Mouse (Mus musculus) kidney, embryonic 15.5 days (tissue): ENCODE results near the gene Fhl2. TPM values are rescaled to one million over a fixed set of nuclear protein-coding genes. Genes with fewer than 3 reads are reported as not detected.
A peak's percentile ranks its signal among the peaks of the same experiment; 100 is the strongest.

Source experiments
- ATAC-seq: fragments of 200-750 bp; cut with Nextera tagmentation; replicated peaks from 2 replicates; pipeline ENCODE4 v1.8.0; 2017; ENCODE audit warnings: moderate TSS enrichment; ENCODE audit not compliant: low FRiP score
- H3K27ac ChIP-seq: fragments of 300-500 bp; sonication (generic); 2 replicates; pipeline ENCODE4 v1.5.1; 2015; ENCODE audit warnings: mild to moderate bottlenecking, inconsistent platforms
- H3K27me3 ChIP-seq: fragments of 300-500 bp; sonication (generic); 2 replicates; pipeline ENCODE4 v1.6.1; 2015; ENCODE audit warnings: inconsistent platforms
- H3K36me3 ChIP-seq: fragments of 300-500 bp; sonication (generic); 2 replicates; pipeline ENCODE4 v1.6.1; 2015; ENCODE audit warnings: inconsistent platforms
- H3K4me1 ChIP-seq: fragments of 300-500 bp; sonication (generic); 2 replicates; pipeline ENCODE4 v1.6.1; 2015; ENCODE audit warnings: inconsistent platforms
- H3K4me2 ChIP-seq: fragments of 300-500 bp; sonication (generic); 2 replicates; pipeline ENCODE4 v1.6.1; 2015; ENCODE audit warnings: moderate library complexity, mild to moderate bottlenecking, inconsistent platforms
- H3K4me3 ChIP-seq: fragments of 300-500 bp; sonication (generic); replicated peaks from 2 replicates; pipeline ENCODE4 v1.5.1; 2015; ENCODE audit warnings: mild to moderate bottlenecking, inconsistent platforms
- H3K9ac ChIP-seq: fragments of 300-500 bp; sonication (generic); 2 replicates; pipeline ENCODE4 v1.6.1; 2015; ENCODE audit warnings: mild to moderate bottlenecking, inconsistent platforms
- H3K9me3 ChIP-seq: fragments of 300-500 bp; sonication (generic); replicated peaks from 2 replicates; pipeline ENCODE4 v1.6.1; 2016; ENCODE audit warnings: inconsistent platforms
- WGBS: fragments of 180-500 bp; shearing (Covaris S2); methylation state at CpG from one replicate; pipeline ENCODE4 v1.1.7; 2015; ENCODE audit warnings: mixed read lengths; 5-methylcytosine and 5-hydroxymethylcytosine counted together
- polyA plus RNA-seq: library from polyadenylated mRNA; unstranded; fragments of >200 nt; fragmentation: Nextera tagmentation; extraction: Ambion mirVana; gene quantifications from 2 replicates; pipeline ENCODE4 v1.2.1, GENCODE M21; 2015

Gene Fhl2
- polyA plus RNA-seq, 1 experiment from 2014 or later, result 92.4 TPM

DNA sequence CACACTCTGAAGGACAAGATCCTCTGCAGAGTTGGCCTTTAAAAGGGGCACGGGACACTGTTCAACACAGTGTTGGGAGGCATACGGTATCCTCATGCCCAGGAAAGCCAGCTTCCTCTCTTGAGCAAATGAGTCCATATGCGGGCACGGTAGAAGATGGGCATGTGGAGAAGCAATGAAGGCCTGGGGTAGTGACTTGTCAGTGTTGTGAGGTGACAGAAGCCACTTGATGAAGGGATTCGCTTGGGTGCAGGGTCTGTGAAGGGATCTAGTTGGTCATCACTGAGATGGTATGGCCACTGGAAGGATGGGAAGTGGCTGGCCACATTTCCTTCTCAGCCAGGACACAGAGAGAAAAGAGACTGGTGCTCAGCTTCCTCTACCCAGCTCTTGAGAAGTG, 32.2 kb downstream of the Fhl2 start:
- Histone ChIP-seq H3K4me3 (0 out of 2 replicates have a peak overlapping the region, but pooled peaks have one; percentile 73), H3K4me1 (peaks cover 42% of the 10 kb centered on the region), H3K4me2 (no peak overlapping the region), H3K27ac (peak overlapping the region; percentile 90; the same call in 1 of the 2 replicates), H3K9me3 (no peaks in the 10 kb centered on the region), H3K36me3 (no peaks in the 10 kb centered on the region), H3K27me3 (no peaks in the 10 kb centered on the region), H3K9ac (no peak overlapping the region)
- no peak for ATAC-seq
- WGBS, result 94% methylated on average over 5 of the region's 5 CpGs

DNA sequence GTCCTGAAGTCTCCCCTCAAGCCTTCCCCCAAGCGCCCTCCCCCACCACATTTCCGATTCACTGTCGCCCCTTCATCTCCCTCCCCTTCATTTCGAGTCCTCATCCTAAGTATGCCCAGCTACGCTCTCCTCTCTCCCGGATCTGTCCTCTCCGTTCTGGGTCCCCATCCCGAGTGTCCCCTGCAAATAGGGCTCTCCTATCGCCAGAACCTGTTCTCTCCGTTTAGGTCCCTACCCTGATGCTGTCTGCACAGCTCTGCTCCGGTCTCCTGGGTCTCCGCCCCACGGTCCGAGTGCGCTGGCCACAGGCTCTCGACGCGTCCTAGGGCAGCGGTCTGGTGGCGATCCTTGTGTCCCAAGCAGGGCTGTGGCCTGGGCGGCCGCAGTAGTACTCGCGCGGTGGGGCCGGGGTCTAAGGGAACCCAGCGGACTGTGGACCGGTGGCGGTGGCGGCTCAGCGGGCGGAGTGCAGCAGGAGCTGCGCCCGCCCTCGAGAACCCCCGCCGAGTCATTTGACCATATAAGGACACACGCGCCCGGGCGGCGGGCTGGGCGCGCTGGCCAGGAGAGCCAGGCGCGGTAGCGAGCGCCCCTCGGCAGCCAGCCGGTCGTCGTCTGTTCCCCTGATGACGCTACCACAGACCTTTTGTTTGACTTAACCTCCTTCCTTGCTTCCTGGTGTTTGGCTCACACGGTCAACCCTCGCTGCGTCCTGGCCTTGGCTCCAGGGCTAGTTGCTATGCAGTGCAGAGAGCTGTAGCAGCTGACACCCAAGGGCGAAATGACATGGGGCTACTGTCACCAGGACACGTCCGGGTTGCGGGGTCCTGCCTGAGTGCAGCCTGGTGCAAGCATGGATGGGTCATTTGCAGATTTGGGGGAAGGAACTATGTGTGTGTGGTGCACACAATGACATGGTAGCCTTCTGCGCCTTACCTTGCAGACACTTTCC, 33.0 kb downstream of the Fhl2 start:
- peak overlapping the region; percentile 90 for H3K27ac ChIP-seq
- no peaks in the 10 kb centered on the region for H3K9me3 ChIP-seq
- peak overlapping the region; percentile 75 for H3K9ac ChIP-seq
- ATAC-seq, result peak; percentile 94
- H3K4me2 ChIP-seq, result peak overlapping the region; percentile 87
- no peaks in the 10 kb centered on the region for H3K36me3 ChIP-seq
- no peaks in the 10 kb centered on the region for H3K27me3 ChIP-seq
- peak overlapping the region; percentile 73 for H3K4me3 ChIP-seq
- H3K4me1 ChIP-seq, result peaks cover 37% of the 10 kb centered on the region
- WGBS, result 5% methylated on average over 61 of the region's 61 CpGs

DNA sequence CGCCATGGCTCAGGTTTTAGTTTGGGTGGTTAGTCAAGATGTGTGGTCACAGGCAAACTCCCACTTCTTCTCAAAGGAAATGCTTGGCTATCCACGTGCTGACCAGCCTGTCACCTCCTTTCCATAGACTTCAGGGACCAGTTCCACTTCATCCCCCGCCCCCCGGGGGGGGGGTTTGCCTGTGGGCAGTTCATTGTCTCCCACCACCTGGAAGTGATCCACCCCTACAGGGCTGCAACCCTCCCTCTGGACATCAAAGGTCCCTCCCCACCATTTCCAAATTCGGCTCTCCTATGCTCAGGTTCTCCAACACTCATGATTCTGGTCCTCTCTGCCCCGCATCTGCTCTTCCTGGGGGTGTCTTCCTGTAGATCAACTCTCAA, 33.7 kb downstream of the Fhl2 start:
- WGBS, result 0% methylated on average over 5 of the region's 6 CpGs
- H3K4me1 ChIP-seq, result peaks cover 34% of the 10 kb centered on the region
- no peaks in the 10 kb centered on the region for H3K9me3 ChIP-seq
- peak overlapping the region; percentile 90 for H3K27ac ChIP-seq
- H3K4me2 ChIP-seq, result peak overlapping the region; percentile 87
- no peaks in the 10 kb centered on the region for H3K27me3 ChIP-seq
- peak; percentile 54 for ATAC-seq
- peak overlapping the region; percentile 73 for H3K4me3 ChIP-seq
- no peaks in the 10 kb centered on the region for H3K36me3 ChIP-seq
- peak overlapping the region; percentile 75 for H3K9ac ChIP-seq

DNA sequence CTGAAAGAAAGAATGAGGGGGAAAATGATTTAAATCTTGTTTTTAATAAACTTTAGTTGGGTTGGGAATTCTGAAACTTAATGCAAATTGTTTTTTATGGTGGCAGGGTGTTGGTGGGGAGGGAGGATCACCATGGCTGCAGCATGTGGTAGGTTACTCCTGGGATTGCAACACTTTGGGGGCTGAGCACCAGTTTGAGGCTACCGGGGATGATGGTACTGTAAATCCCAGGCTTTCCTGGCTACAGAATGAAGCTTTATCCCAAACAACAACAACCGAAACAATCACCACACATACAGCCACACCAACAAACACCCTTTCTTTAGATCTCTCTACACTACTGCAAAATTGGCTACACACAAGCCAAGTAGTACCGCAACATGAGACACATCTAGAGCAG, 34.4 kb downstream of the Fhl2 start:
- H3K9ac ChIP-seq, result peak overlapping the region; percentile 75; the same call in 1 of the 2 replicates
- H3K4me1 ChIP-seq, result peaks cover 28% of the 10 kb centered on the region
- no peaks in the 10 kb centered on the region for H3K9me3 ChIP-seq
- no peak for ATAC-seq
- peak overlapping the region; percentile 73 for H3K4me3 ChIP-seq
- H3K36me3 ChIP-seq, result 0 out of 2 replicates have a peak, but pooled peaks cover 3% of the 10 kb centered on the region
- peak overlapping the region; percentile 90; the same call in 1 of the 2 replicates for H3K27ac ChIP-seq
- peak overlapping the region; percentile 87 for H3K4me2 ChIP-seq
- H3K27me3 ChIP-seq, result no peaks in the 10 kb centered on the region
- 79% methylated on average over 3 of the region's 3 CpGs for WGBS

DNA sequence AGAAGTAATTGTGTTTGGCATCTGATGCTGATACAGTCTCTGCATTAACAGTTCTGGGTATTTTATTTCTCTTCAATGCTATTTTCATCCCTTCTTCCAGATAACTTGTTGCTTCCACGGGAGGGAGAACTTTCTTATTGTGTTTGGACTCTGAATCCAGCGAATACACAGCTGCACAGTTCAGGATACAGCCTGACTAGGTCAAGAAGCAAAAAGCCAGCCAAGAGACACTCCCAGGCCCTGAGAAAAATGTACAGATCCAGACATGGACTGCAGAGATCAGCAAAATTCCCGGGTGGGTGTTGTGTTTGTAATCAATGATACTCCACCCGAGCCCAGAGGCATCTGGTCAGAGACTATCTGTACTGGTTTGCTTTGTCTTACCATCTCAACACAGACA, 37.4 kb downstream of the Fhl2 start:
- 45% methylated on average over 4 of the region's 4 CpGs for WGBS
- Histone ChIP-seq H3K4me3 (no peak overlapping the region), H3K4me2 (peak overlapping the region; percentile 28; the same call in 1 of the 2 replicates), H3K27me3 (no peaks in the 10 kb centered on the region), H3K9me3 (no peaks in the 10 kb centered on the region), H3K27ac (peak overlapping the region; percentile 65), H3K9ac (no peak overlapping the region), H3K36me3 (0 out of 2 replicates have a peak, but pooled peaks cover 6% of the 10 kb centered on the region), H3K4me1 (peaks cover 43% of the 10 kb centered on the region)
- ATAC-seq, result no peak

DNA sequence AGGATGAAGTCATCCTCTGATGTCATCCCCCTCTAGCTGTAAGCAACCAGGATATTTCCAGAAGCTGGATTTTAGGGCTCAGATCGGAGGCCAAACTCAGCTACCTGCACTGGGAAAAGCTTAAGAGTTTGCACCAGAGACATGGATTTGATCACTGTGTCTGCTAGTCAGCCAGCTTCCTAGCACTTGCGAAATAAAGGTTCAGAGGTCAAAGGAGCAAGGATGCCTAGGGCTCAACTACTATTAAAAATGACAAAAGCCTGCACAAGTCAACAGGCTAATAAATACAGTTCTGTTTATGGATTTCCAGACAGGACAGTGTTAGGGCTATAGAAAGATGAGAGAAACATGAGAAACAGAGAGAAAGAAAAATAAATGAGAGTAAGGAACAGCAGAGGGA, 38.9 kb downstream of the Fhl2 start:
- ATAC-seq, result no peak
- 78% methylated on average over 2 of the region's 2 CpGs for WGBS
- no peak overlapping the region for H3K4me3 ChIP-seq
- H3K9ac ChIP-seq, result no peak overlapping the region
- no peaks in the 10 kb centered on the region for H3K9me3 ChIP-seq
- no peaks in the 10 kb centered on the region for H3K27me3 ChIP-seq
- peaks cover 36% of the 10 kb centered on the region; the same call in 1 of the 2 replicates for H3K4me1 ChIP-seq
- H3K36me3 ChIP-seq, result peaks cover 13% of the 10 kb centered on the region; the same call in 1 of the 2 replicates
- H3K27ac ChIP-seq, result no peak overlapping the region; the same call in 1 of the 2 replicates
- no peak overlapping the region for H3K4me2 ChIP-seq

DNA sequence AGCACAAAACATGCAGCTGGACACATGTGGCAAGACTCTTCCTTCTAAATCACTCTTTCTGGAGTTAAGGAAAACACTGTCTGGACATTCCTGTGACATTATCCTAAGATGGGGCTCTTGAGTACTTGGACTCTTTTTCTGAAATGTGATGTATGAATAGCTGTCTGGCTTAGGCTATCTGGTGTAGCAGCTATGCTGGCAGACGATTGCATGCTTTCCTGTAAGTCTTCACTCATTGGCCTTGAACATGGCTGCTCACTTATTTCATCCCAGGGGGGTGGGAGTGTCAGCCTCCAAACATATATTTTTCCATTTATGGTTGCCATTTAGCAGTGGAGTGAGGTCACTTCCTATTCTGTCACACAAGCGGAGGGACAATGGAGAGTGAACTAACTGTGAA, 42.3 kb downstream of the Fhl2 start:
- H3K9me3 ChIP-seq, result no peaks in the 10 kb centered on the region
- H3K4me2 ChIP-seq, result no peak overlapping the region
- 50% methylated on average over 2 of the region's 2 CpGs for WGBS
- H3K36me3 ChIP-seq, result peaks cover 29% of the 10 kb centered on the region; the same call in 1 of the 2 replicates
- H3K27ac ChIP-seq, result peak overlapping the region; percentile 68; the same call in 1 of the 2 replicates
- no peak overlapping the region for H3K9ac ChIP-seq
- ATAC-seq, result peak; percentile 72
- H3K4me3 ChIP-seq, result no peak overlapping the region
- H3K4me1 ChIP-seq, result peaks cover 45% of the 10 kb centered on the region
- no peaks in the 10 kb centered on the region for H3K27me3 ChIP-seq

DNA sequence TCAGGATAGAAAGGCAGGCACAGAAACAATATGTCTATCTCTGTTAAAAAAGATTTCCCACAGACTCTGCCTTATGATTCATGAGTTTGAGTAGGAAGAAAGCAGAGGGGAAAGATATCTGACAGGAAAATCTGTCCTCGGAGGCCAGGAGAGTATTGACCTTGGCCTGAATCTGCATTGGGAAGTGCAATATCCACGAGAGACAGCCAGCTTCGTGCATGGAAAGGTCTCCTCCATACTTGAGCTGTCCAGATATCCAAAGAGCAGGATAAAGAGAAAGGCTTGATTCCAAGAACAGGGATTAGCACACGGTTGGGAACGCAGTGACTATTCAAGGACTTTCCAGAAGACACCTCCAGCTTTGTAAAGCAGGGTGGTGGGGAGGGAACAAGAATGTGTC, 43.2 kb downstream of the Fhl2 start:
- H3K4me3 ChIP-seq, result no peak overlapping the region
- H3K27me3 ChIP-seq, result no peaks in the 10 kb centered on the region
- H3K4me2 ChIP-seq, result no peak overlapping the region
- no peak overlapping the region for H3K9ac ChIP-seq
- H3K27ac ChIP-seq, result peak overlapping the region; percentile 27; the same call in 1 of the 2 replicates
- H3K36me3 ChIP-seq, result peaks cover 33% of the 10 kb centered on the region
- no peak for ATAC-seq
- H3K9me3 ChIP-seq, result no peaks in the 10 kb centered on the region
- peaks cover 43% of the 10 kb centered on the region for H3K4me1 ChIP-seq
- 71% methylated on average over 5 of the region's 5 CpGs for WGBS

DNA sequence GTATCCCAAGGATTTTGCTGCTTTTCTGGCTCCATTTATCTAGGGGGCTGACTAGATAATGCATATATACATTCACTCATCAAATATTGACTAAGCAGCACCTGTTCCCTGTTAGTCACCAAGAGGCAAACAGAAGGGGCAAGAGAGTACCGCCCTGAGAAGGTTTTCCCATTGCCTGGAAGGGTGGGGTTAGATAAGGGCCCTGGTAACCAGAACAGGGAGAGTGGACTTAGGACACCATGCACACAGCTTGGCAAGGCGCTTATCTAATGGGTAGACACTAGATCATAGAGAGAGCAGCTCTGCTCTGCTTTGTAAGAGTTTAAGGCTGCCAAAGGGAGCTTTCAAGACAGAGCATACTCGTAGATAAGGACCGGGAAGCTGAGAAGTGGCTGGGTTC, 44.2 kb downstream of the Fhl2 start:
- Histone ChIP-seq H3K27me3 (no peaks in the 10 kb centered on the region), H3K4me1 (peaks cover 42% of the 10 kb centered on the region), H3K9me3 (no peaks in the 10 kb centered on the region), H3K9ac (no peak overlapping the region), H3K36me3 (peaks cover 33% of the 10 kb centered on the region), H3K4me2 (no peak overlapping the region), H3K27ac (no peak overlapping the region), H3K4me3 (no peak overlapping the region)
- WGBS, result 91% methylated on average over 4 of the region's 4 CpGs
- ATAC-seq, result no peak

DNA sequence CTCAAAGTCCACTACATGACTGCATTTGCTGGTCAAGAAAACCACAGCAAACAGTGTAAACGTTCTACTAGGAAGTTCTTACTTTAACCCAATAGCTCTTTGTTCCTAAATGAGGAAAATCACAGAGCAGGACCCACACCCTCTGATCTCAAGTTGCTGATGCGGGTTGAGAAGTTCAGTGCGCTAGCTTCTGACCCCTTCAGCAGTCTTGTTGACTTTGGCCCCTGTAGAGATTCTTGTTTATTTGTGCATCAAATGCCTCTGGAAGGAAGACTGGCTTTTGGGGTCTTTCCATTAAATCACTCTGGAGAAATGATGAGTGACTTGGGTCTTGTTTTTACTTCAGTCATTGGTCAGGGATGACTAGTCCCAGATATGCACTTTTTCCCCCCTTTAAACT, 46.6 kb downstream of the Fhl2 start:
- H3K9ac ChIP-seq, result no peak overlapping the region
- H3K9me3 ChIP-seq, result no peaks in the 10 kb centered on the region
- peaks cover 27% of the 10 kb centered on the region for H3K36me3 ChIP-seq
- no peak overlapping the region for H3K4me3 ChIP-seq
- H3K4me1 ChIP-seq, result peaks cover 44% of the 10 kb centered on the region
- peak; percentile 73; the same call in 1 of the 2 replicates for ATAC-seq
- peak overlapping the region; percentile 83 for H3K27ac ChIP-seq
- 23% methylated on average over 3 of the region's 3 CpGs for WGBS
- no peak overlapping the region for H3K4me2 ChIP-seq
- no peaks in the 10 kb centered on the region for H3K27me3 ChIP-seq

DNA sequence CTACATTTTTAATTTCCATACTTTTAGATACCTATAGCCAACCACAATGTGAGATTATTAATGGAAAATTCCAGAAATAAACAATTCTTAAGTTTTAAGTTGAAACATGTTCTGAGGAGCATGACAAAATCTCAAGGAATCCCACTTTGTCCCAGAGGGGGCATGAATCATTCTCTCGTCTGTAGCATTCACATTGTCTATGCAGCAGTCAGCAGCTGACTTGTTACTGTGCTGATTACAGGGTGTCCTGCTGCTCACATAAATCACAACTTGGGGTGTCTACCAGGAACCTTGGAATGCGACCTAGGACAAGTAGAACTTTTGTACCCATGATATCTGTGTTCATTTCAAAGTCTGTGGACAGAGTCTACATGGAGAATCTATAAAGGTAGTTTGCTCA, 49.3 kb downstream of the Fhl2 start:
- Histone ChIP-seq H3K36me3 (peaks cover 17% of the 10 kb centered on the region), H3K4me1 (peaks cover 32% of the 10 kb centered on the region), H3K27ac (no peak overlapping the region), H3K9ac (no peak overlapping the region), H3K4me2 (no peak overlapping the region), H3K4me3 (no peak overlapping the region), H3K9me3 (no peaks in the 10 kb centered on the region), H3K27me3 (no peaks in the 10 kb centered on the region)
- WGBS, result 54% methylated on average over 2 of the region's 2 CpGs
- no peak for ATAC-seq

DNA sequence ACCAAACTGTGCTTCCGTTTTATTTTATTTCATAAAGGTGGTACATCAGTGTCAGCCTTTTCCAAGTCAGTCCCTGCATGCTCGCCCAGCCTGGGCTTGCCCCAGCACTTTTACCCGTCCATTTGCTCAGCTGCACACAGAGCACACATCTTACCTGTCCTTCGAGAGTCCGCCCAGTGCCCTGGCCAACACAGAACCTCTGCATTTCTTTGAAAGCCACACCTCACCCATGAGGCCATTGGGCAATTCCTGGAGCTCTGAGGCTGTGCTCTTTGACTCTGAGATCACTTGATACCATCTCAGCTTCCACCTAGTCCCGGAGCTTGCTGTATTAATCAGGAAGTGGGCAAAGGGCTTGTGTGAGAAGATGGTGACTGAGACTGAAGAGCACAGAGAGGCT, 51.4 kb downstream of the Fhl2 start:
- no peak overlapping the region for H3K9ac ChIP-seq
- H3K27ac ChIP-seq, result no peak overlapping the region
- H3K4me3 ChIP-seq, result no peak overlapping the region
- no peak overlapping the region for H3K4me2 ChIP-seq
- H3K4me1 ChIP-seq, result peaks cover 20% of the 10 kb centered on the region
- H3K9me3 ChIP-seq, result no peaks in the 10 kb centered on the region
- ATAC-seq, result no peak
- peaks cover 13% of the 10 kb centered on the region for H3K36me3 ChIP-seq
- WGBS, result 79% methylated on average over 6 of the region's 6 CpGs
- no peaks in the 10 kb centered on the region for H3K27me3 ChIP-seq
